Mouse (Mus musculus): ENCODE measurements around the gene Eif3m.

GRCm38 (mm10) chr2:105040859-105041258, 24.0 kb upstream of the Eif3m start:
- no peak for TF ChIP-seq POLR2A (IDR thresholded peaks at IDR 0.05; ENCODE audit: borderline replicate concordance, control insufficient read depth, low read depth, low read length)
- TF ChIP-seq CTCF (IDR thresholded peaks at IDR 0.05; ENCODE audit: control insufficient read depth, insufficient read depth, low read length): no peak
